Mouse (Mus musculus) spleen, adult 2 months (tissue): ENCODE measurements around the gene Sinhcaf. TPM values are rescaled to one million over a fixed set of nuclear protein-coding genes. Genes with fewer than 3 reads are reported as not detected.
"Not testable (repeated sequence)": the region's sequence is repeated elsewhere in the genome, so short reads cannot be mapped to it uniquely, and the experiment has no call there.

Experiments used
- DNase-seq, 2 experiments: peaks; one replicate each; pipeline versions ENCODE4 v3.0.0 to v3.0.0-alpha.2; 2012 to 2021; ENCODE audit warnings: low spot score in 2 of 2, low read depth in 1 of 2
- H3K27ac ChIP-seq: fragments of 200-500 bp; 2 replicates; pipeline ENCODE4 v1.5.1; 2012; ENCODE audit warnings: low read length, inconsistent platforms; ENCODE audit not compliant: insufficient read depth
- H3K27me3 ChIP-seq: fragments of 200-500 bp; 2 replicates; pipeline ENCODE4 v1.6.1; 2012; ENCODE audit warnings: mild to moderate bottlenecking, moderate library complexity, low read length, inconsistent platforms; ENCODE audit not compliant: control insufficient read depth, insufficient read depth
- H3K36me3 ChIP-seq: fragments of 200-500 bp; 2 replicates; pipeline ENCODE4 v1.6.1; 2012; ENCODE audit warnings: mild to moderate bottlenecking, low read length, inconsistent platforms; ENCODE audit not compliant: control insufficient read depth, insufficient read depth
- H3K4me1 ChIP-seq: fragments of 200-500 bp; 2 replicates; pipeline ENCODE4 v1.6.1; 2011; ENCODE audit warnings: inconsistent platforms; ENCODE audit not compliant: control insufficient read depth, insufficient read depth, insufficient read length
- H3K4me3 ChIP-seq: fragments of 200-500 bp; 2 replicates; pipeline ENCODE4 v1.5.1; 2011; ENCODE audit warnings: mild to moderate bottlenecking, inconsistent platforms; ENCODE audit not compliant: insufficient read depth, insufficient read length; ENCODE audit errors: extremely low read depth
- CTCF ChIP-seq: fragments of 200-500 bp; IDR thresholded peaks from 2 replicates; pipeline ENCODE4 v1.5.1; 2011; ENCODE audit warnings: mild to moderate bottlenecking, inconsistent platforms; ENCODE audit not compliant: insufficient read depth, insufficient read length, insufficient replicate concordance; ENCODE audit errors: extremely low read depth
- POLR2A ChIP-seq: fragments of 200-500 bp; IDR thresholded peaks from 2 replicates; pipeline ENCODE4 v1.6.1; 2011; ENCODE audit warnings: low read depth, low read length, inconsistent platforms
- WGBS: fragments of 180-500 bp; shearing (Covaris S2); methylation state at CpG from one replicate; pipeline ENCODE4 v1.1.7; 2018; 5-methylcytosine and 5-hydroxymethylcytosine counted together
- polyA plus RNA-seq: library from polyadenylated mRNA; depleted of rRNA; stranded (reverse); fragments of >200 nt; gene quantifications from 2 replicates; pipeline ENCODE4 v1.2.3, GENCODE M21; 2012

Sinhcaf gene
- polyA plus RNA-seq, 1 experiment: 2.7 TPM

DNA sequence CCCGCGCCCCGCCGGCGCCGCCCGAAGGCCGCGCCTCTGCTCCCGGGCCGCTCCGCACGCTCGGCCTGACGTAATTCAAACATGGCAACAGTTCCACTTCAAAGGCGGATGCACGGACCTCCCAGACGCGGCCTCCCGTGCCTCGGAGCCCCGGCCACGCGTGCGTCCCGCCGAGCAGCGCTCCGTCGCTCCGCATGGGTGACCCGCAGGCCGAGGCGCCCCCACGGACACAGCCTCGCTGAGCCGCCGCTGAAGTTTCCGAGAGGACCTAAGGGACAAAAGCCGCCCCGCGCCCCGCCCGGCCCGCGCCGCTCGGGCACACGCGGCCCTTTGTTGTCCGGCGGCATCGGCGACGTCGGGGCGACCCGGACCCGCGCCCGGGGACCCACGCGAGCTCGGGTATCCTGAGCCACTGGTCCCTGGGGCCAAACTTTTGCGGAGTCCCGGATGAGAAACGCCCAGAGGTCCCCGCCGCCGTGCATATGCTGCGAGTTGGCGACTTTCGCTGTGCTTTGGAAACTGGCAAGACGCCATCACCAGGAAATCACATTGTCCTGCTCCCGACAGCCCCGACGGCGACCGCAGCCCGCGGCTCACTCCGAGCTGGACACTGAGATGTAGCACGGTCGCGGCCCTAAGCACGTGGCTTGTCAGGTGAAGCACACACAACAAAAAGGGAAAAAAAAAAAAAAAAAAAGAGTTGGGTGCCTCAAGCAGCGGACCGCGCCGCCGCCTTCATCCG lies 1.3 kb downstream of the Sinhcaf start:
- TF ChIP-seq POLR2A (no peak), CTCF (no peak)
- no peaks in the 10 kb centered on the region for H3K36me3 ChIP-seq
- under 1% methylated on average over 89 of the region's 92 CpGs for WGBS
- H3K4me1 ChIP-seq: peaks cover 2% of the 10 kb centered on the region
- peak overlapping the region; percentile 65 for H3K27ac ChIP-seq
- DNase-seq: peak; percentile 30 to 57
- H3K27me3 ChIP-seq: no peaks in the 10 kb centered on the region
- peak overlapping the region; percentile 86 for H3K4me3 ChIP-seq

- H3K4me1 ChIP-seq: peaks cover 2% of the 10 kb centered on the region
- WGBS: 2% methylated on average over 30 of the region's 30 CpGs
- no peak for TF ChIP-seq CTCF
- H3K27me3 ChIP-seq: no peaks in the 10 kb centered on the region
- peak overlapping the region; percentile 86 for H3K4me3 ChIP-seq
- H3K27ac ChIP-seq: peak overlapping the region; percentile 65
- H3K36me3 ChIP-seq: no peaks in the 10 kb centered on the region
- DNase-seq: no peak
These were observed 1.9 kb downstream of the Sinhcaf start for GRCm38 (mm10) chr6:148944344-148944766.

DNA sequence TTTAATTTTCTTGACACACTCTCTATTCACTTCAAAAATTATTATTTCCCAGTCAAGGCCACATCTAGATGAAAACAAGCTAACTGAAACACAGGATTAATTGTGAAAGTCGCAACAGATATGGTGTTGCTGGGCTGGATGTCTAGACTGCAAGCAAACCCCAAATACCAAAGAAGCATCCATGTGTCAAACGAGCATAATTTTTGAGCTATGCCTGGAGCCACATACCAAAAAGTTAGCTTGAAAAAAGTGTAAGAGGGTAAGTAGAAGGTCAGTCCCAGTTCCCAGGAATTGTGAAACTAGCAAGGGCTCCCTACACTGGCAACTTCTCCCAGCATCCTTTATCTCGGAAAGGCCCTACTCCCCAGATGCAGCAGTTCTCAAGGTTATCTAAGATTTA lies 2.6 kb downstream of the Sinhcaf start:
- H3K27ac ChIP-seq: no peak overlapping the region
- peaks cover 2% of the 10 kb centered on the region for H3K4me1 ChIP-seq
- WGBS: 47% methylated on average over 3 of the region's 3 CpGs
- no peak overlapping the region for H3K4me3 ChIP-seq
- no peaks in the 10 kb centered on the region for H3K27me3 ChIP-seq
- H3K36me3 ChIP-seq: no peaks in the 10 kb centered on the region
- no peak for DNase-seq
- TF ChIP-seq POLR2A: no peak
- no peak for TF ChIP-seq CTCF

DNA sequence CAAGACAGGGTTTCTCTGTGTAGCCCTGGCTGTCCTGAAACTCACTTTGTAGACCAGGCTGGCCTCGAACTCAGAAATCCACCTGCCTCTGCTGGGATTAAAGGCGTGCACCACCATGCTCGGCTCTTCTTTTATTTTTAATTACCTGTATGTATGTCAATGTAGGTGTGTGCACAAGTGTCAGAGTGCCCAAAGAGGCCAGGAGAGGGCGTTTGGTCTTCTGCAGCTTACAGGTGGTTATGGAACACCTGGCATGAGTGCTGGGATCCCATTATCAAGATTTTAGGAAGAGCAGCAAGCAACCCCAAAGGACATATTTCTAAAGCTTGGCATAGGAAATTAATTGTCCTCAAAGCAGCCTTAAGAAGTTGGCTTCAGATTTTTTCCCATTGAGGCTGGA lies 3.9 kb downstream of the Sinhcaf start:
- Histone ChIP-seq H3K27ac (no peak overlapping the region), H3K36me3 (no peaks in the 10 kb centered on the region), H3K4me3 (no peak overlapping the region), H3K4me1 (peaks cover 2% of the 10 kb centered on the region), H3K27me3 (no peaks in the 10 kb centered on the region)
- DNase-seq: no peak
- 88% methylated on average over 4 of the region's 4 CpGs for WGBS
- TF ChIP-seq POLR2A: no peak
- no peak for TF ChIP-seq CTCF

DNA sequence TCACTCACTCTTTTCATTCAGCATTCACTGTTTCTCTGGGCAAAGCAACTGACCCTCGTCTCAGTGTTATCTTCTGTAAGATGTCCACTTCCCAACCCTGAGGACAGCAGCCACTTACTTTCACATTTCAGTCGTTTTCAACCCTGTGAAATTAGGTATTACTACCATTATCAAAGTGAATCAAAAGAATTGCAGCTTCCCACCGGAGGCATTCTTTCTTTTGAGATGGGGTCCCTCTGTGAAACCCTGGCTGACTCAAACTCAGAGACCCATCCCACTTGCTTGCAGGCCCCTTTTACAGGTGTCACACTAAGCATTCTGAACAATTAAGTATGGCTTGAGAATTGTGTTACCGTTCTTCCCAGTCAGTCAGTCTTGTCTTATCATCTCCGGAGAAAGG lies 4.4 kb downstream of the Sinhcaf start:
- Histone ChIP-seq H3K27me3 (no peaks in the 10 kb centered on the region), H3K36me3 (no peaks in the 10 kb centered on the region), H3K4me3 (no peak overlapping the region), H3K27ac (no peak overlapping the region), H3K4me1 (peaks cover 2% of the 10 kb centered on the region)
- WGBS: 81% methylated on average over 5 of the region's 5 CpGs
- DNase-seq: no peak
- TF ChIP-seq POLR2A (no peak), CTCF (no peak)

DNA sequence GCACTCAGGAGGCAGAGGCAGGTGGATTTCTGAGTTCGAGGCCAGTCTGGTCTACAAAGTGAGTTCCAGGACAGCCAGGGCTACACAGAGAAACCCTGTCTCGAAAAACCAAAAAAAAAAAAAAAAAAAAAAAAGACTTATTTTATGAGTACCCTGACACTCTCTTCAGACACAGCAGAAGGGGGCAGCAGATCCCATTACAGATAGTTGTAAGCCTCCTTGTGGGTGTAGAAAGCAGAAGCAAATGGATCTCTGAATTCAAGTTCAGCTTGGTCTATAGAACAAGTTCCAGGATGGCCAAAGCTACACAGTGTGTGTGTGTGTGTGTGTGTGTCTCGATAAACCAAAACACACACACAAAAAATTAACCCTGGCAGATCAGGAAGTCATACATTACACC lies 5.9 kb downstream of the Sinhcaf start:
- H3K4me1 ChIP-seq, H3K4me3 ChIP-seq, H3K36me3 ChIP-seq, H3K27me3 ChIP-seq, H3K27ac ChIP-seq: not testable (repeated sequence)
- 55% methylated on average over 2 of the region's 3 CpGs for WGBS
- peak; percentile 29 to 52 for DNase-seq
- TF ChIP-seq CTCF: peak; percentile 15; the same call in 1 of the 2 replicates

DNA sequence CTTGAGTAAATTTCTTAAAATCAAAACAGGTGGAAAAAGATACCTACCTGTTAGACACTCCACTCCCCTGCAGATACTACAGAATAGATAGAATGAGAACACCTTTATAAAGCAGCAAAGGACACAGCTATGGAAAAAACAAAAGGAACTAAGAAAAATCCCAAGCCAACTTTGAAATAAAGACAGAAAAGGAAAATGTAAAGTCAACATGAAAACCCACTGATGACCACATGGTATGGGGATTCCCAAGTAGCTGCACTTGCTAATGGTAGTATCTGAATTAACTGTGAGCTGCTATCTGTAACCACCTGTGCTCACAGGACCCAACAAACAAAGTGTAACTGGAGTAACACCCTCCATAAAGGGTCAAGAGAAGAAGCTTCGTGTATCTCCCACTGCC lies 8.6 kb downstream of the Sinhcaf start:
- no peaks in the 10 kb centered on the region for H3K36me3 ChIP-seq
- peaks cover 3% of the 10 kb centered on the region; the same call in 1 of the 2 replicates for H3K4me1 ChIP-seq
- H3K27ac ChIP-seq: no peak overlapping the region
- H3K27me3 ChIP-seq: no peaks in the 10 kb centered on the region
- no peak overlapping the region for H3K4me3 ChIP-seq
- DNase-seq: no peak
- TF ChIP-seq POLR2A (no peak), CTCF (no peak)
- WGBS: 75% methylated on average over 1 of the region's 1 CpGs
